Mouse (Mus musculus): ENCODE measurements around the gene Polr3h.
A peak's percentile ranks its signal among the peaks of the same experiment; 100 is the strongest.
"Not testable (repeated sequence)": the region's sequence is repeated elsewhere in the genome, so short reads cannot be mapped to it uniquely, and the experiment has no call there.

Gene Polr3h

GRCm38 (mm10) chr15:81914668-81915067 is 11.4 kb downstream of the Polr3h start:
- DNase-seq, result no peak

- DNase-seq, result no peak
Measured at GRCm38 (mm10) chr15:81912498-81912897, 13.5 kb downstream of the Polr3h start.

DNA sequence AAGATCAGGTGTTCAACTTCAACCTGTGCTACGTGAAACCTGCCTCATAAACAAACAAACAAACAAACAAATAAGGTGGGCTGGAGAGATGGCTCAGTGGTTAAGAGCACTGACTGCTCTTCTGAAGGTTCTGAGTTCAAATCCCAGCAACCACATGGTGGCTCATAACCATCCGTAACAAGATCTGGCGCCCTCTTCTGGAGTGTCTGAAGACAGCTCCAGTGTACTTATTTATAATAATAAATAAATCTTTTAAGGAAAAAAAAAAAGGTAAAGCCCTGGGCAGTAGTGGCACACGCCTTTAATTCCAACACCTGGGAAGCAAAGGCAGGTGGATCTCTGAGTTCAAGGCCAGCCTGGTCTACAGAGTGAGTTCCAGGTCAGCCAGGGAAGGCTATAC is 17.3 kb downstream of the Polr3h start:
- not testable (repeated sequence) for DNase-seq

DNA sequence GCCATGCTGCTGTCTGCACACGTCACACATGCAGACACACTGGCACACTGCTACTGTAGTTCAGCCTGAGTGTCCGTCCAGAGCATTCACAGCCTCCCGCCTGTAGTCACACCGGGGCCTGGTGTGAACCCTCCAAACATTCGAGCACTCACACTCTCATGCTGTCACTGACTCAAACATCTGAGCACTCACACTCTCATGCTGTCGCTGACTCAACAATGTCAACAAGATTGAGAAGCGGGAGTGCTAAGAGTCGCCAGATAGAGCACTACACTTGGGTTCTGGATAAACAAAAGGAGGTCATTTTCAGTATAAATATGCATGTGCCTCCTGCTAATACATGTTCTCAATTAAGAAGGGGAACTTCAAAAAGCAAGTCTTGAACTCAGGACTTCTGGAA is 18.1 kb downstream of the Polr3h start:
- no peak for DNase-seq

DNA sequence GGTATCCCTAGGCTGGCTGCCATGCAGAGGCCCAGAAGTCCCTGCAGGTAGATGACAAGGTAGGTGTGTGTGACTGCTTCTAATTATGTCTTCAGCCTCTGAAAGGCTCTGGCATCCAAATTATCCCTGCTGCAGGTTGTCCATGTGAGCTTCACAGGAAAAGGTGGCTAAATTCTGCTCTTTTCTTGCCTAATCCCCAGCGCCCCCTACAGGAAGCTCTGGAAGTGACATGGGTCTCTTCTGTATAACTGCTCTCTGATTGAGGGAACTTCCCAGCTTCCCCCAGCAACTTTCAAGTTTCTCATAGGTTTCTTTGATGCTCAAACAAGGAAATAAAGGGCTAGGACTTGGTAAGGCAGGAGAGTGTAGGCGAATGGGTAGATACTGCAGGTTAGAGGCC is 21.1 kb downstream of the Polr3h start:
- DNase-seq, result peak; percentile 76

GRCm38 (mm10) chr15:81898751-81899150 is 27.3 kb downstream of the Polr3h start:
- DNase-seq, result no peak

DNA sequence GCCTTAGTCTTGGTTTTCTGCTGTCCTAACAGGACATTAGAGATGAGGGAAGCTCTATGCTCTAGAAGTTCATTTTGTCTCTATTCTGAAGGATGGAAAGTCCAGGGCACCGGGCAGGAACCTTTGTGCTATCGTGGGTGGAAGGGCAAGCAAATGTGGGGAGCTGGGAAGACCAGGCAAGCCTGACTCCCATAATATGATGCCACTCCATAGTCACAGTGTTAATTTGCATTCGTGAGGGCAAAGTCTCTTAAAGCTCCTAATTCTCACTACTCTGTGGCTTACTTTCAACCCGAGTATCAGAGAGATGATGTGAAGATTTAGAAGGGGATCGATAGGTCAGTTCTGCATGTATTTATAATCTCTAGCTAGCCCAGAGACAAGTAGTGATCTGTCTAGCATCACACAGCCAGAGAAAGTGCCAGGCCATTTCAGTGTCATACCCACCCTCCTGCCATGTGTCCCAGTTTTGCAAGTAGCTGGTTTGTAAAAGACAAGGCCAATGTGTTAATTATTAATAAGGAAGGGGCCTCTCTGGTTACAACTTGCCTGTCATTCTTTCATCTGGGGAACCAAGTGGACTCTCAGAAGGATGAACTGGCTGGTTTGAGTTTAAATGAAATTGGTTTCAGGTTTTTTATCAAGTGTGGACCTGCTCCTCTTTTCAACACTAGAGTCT is 28.3 kb downstream of the Polr3h start:
- DNase-seq, result no peak

- no peak for DNase-seq
Measured at GRCm38 (mm10) chr15:81896407-81896806, 29.6 kb downstream of the Polr3h start.

GRCm38 (mm10) chr15:81894002-81894401 is 32.0 kb downstream of the Polr3h start:
- DNase-seq, result no peak

DNA sequence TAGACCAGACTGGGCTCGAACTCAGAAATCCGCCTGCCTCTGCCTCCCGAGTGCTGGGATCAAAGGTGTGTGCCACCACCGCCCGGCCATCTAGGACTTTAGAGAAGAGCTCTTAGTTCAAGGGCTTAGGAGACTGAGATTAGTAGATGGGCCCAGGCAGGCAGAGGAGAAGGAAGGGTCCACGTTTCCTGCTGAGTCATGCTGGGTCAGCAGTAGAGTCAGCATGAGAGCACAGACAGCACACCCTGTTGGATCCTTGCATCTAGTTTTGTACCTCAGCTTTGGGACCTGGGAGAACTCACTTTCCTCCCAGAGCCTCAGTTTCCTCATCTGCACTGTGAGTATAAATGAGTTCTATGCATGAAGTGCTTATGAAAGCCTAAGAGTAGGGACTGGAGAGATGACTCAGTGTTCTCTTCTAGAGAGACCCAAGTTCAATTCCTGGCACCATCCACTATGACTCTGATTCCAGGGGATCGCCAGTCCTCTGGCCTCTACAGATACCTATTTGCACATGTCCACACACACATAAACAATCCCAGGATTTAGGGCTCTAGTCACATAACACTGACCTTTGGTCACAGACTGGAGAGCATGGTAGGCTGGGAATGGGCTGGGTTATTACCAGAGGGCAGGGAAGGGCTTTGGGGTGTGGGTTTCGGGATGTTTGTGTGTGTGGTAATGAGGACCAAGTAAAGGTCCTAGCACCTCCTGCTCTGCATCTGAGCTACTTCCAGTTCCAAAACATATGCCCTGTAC is 34.0 kb downstream of the Polr3h start:
- no peak for DNase-seq

DNA sequence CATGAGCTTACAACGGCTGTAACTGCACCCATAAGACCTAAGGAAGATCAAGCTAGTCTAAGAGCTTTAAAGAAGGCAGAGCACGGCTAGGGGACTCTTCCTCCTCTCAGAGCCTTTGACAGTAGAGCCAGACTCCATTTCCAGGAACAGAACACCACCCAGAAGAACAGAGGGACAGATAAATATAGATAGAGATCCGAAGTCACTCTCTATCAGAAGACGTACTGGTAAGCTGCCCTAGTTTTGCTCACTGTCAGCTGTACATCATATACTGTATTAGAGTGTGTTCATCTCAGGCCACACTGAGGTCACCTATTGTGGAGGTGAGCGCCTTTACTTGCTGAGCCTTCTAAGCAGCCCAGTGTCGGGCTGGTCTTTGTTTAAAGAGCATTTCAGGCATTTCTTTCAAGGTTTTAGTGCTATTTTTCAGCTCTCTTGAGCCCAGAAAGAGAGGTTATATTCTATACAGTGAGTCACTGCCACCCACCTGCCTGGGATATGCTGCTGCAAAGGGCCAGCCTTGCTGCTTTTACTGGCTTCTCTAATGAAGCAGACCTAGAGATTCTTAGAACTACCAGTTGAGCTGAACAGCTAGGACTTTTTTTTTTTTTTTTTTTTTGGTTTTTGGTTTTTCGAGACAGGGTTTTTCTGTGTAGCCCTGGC is 34.8 kb downstream of the Polr3h start:
- DNase-seq, result no peak

- DNase-seq, result no peak
Measured at GRCm38 (mm10) chr15:81889175-81889574, 36.9 kb downstream of the Polr3h start.

DNA sequence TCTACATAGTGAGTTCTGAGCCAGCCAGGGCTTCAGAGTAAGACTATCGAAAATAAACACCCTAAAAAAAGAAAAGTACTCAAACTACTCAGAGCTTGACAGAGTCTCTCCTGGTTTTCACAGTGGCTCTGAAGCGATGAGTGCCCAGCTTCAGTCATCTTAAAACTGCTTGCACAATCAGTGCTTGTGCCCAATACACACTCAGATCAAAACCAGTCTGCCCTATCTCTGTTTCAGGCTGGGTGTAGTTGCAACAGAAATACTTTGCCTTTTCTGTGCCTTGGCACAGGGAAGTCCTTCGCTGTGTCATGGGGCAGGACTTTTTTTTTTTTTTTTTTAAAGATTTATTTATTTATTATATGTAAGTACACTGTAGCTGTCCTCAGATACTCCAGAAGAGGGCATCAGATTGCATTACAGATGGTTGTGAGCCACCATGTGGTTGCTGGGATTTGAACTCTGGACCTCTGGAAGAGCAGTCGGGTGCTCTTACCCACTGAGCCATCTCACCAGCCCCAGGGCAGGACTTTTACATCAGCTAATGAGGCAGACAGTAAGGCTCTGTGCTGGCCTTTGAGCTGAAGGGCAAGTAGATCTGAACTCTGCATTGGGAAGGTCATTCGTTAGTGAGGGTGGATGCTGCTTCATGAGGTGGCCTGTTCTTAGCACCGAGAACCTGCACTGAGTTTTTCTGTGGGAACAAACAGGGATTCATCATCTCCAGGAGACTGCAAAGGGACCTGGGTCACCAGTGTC is 39.1 kb downstream of the Polr3h start:
- DNase-seq, result no peak

DNA sequence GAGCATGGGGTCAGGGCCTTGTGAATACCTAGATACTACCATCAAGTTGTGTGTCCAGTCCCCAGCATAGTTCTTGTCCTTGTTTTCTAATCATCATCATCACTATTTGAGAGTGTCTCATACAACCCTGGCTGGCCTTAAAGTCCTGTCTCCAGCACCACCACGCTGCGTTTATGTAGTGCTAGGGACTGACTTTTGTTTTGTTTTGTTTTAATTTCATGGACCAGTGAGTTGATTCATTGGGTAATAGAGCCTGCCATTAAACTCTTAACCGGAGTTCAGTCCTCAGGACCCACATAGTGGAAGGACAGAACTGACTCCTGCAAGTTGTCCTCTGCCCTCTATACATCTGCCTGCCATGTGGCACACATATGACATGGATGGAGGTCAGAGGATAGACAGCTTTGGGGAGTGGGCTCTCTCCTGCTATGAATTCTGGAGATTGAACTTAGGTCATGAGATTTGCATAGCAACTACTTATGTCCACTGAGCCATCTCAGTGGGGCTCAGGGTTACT is 40.6 kb downstream of the Polr3h start:
- DNase-seq, result no peak

DNA sequence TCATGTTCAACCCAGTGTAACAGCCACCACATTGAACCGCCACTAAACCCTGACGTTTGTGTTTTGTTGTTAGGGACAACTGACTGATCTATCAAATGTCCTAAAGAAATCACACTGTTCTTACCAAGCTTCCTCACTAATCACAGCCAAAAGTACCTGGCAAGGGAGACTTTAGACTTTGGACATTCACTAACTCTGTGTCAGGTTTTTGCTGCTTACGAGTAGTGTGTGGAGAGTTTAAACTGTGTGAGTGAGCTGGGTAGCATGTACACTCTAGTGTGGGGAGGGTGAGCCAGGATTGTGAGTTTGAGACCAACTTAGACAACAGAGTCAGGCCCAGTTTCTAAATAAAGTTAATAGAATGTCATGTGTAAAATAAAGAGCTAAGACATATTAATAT is 43.7 kb downstream of the Polr3h start:
- no peak for DNase-seq

DNA sequence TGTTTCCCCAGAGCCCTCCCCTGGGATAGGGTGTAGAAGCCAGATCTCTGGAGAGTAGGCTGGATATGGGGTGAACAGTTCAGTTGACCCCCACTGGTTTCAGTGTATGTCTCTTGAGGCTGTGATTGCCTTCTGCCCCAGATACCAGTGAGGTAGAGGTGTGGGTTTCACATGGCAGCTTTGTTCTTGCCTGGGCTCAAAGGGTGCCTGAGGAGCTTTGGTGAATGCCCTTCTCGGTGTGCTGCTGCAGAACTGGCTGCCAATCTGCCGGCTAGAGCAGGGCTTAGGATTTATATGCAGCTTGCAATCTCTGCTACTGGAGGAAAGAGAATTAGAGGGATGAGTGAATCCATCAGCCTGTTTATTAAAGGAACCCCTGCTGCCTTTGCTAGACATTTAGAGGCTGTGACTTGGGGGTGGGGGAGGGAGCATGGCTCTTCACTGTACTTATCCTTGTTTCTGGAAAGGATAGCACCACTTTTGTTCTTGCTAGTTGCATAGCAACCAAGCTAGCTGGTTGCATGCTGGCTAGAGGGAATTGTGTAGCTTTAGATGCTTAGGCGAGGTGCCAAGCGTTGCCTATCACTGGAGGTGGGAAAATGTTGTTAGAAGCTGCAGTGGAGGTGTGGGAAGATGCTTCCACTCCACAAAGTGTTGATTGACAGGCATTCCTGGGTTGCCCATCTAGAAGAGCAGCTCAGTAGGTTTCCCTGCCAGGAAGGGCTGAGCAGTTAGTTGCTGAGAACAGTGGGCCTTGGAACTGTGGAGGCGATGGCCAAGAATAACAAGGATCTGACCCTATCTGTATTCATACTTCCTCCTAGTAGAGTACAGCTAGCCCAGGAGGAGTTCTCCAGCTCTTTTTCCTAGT is 46.3 kb downstream of the Polr3h start:
- peak; percentile 72 for DNase-seq

- DNase-seq, result peak; percentile 100
Measured at GRCm38 (mm10) chr15:81872262-81873136, 53.5 kb downstream of the Polr3h start, which contains the start of gene Aco2. Gene Aco2, plus strand, starts transcription at chr15:81872309.

GRCm38 (mm10) chr15:81871604-81872261 is 54.3 kb downstream of the Polr3h start, which contains the start of gene Phf5a:
Gene Phf5a, minus strand, starts transcription at chr15:81871911.
- peak; percentile 99 for DNase-seq

DNA sequence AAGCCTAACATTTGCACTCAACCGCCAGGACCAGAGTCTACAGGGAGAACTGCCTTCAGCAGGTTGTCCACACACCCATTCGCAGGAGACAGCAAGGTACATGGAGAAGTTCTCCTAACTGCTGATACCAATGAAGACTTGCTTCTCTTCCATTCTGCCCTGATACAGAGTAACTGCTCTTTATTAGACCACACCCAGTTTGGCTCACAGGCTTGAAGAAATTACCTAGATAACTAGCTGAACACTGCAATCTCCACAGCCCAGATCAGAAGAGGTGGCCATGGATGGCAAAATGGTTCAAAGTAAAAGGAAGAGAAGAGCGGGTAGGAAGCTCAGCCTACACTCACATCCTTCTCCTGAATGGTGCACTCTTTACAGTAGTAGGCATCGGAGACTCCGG is 56.1 kb downstream of the Polr3h start:
- DNase-seq, result no peak

DNA sequence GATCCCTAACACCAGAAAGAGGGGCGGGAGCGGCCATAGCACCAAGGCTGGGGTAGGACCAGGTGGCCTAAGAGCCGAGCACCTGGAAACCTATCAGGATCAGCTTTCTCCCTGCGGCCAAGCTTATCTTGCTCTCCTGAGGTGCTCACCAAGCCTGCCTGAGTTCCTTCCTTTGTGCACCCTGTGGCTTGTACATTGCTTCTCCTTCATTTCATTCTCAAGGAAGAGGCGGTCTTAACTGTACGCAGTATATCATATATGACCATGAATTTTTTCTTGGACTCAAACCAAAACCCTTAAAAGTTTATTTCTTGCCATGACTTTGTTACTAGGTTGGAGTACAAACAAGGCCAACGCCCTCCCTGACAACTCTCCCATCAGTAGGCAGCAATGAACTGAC is 61.8 kb downstream of the Polr3h start:
- no peak for DNase-seq

All from retina, postnatal 1 day (tissue).